Mouse (Mus musculus): ENCODE data around the gene B4galnt2. TPM values are rescaled to one million over a fixed set of nuclear protein-coding genes. Genes with fewer than 3 reads are reported as not detected.

Gene B4galnt2
- polyA plus RNA-seq, 1 experiment from 2014 or later = not detected

DNA sequence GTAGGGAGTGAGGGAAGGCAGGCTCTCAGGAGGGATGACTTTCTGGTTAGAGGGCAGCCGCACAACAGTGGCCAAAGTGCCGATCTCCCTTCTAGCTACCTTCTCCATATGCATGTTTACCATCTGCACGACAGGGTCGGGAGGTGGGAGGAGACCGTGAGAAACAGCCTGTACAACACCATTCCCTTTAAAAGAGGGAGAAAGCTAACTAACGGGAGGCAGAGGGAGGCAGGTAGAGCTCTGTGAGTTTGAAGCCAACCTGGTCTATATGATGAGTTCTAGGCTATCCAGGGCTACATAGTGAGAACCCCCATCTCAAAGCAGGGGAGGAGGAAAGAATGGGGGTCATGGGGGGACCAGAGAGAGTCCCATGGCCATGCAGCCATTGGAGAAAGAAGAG lies 78.9 kb downstream of the B4galnt2 start:
- peaks cover 64% of the 10 kb centered on the region for H3K27me3 ChIP-seq
- H3K4me3 ChIP-seq = no peak overlapping the region
- no peaks in the 10 kb centered on the region for H3K9me3 ChIP-seq
- no peak overlapping the region for H3K27ac ChIP-seq
- 27% methylated on average over 6 of the region's 6 CpGs for WGBS
- no peak overlapping the region for H3K4me2 ChIP-seq
- no peaks in the 10 kb centered on the region for H3K36me3 ChIP-seq
- ATAC-seq (ENCODE audit: insufficient number of reproducible peaks, low FRiP score, low TSS enrichment, low read depth) = no peak
- no peak overlapping the region for H3K9ac ChIP-seq
- H3K4me1 ChIP-seq = peaks cover 59% of the 10 kb centered on the region

DNA sequence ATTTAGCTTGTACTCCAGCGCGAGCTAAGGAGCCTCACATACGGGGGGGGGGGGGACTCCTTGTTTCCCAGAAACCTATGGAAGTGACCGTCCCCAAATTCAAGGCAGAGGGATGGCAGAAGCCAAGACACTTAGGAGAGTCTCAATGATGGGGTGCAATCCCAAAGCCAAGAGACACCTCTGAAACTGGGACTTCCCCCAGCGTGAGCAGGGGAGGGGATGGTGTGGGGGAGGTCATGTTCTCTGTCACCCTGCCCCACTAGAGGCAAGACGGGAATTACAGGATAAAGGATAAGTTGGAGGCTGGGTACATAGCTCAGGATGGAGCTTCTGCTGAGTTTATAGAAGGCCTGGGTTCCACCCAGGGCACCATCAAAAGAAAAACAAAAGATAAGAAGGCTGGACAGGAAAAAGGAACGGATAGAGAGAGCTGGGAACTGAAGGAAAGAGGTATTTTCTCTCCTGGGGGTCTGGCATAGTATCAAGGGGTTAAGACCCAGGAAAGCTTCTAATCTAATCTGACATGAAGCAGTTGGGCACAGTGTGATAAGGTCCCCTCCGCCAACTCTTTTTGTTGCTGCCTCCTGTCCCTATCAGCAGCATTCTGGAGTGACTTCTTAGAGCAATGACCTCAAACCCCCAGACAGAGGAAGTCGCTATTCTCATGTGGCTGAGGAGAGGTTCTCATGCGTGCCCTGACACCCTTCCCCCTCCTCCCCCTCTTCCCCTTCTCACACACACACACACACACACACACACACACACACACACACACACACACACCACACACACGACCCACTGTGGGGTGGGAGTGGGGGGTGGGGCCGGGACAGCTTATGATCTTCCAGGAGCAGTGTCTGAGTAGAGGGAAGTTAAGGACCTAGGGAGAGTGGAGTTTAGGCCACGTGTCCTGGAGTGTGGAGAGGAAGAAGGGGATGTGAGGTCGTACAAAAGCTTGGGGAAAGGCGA lies 79.7 kb downstream of the B4galnt2 start:
- 0 out of 2 replicates have a peak overlapping the region, but pooled peaks have one; percentile 13 for H3K27ac ChIP-seq
- ATAC-seq (ENCODE audit: insufficient number of reproducible peaks, low FRiP score, low TSS enrichment, low read depth) = no peak
- no peaks in the 10 kb centered on the region for H3K36me3 ChIP-seq
- no peaks in the 10 kb centered on the region for H3K9me3 ChIP-seq
- H3K9ac ChIP-seq = no peak overlapping the region
- H3K4me1 ChIP-seq = peaks cover 67% of the 10 kb centered on the region
- 26% methylated on average over 15 of the region's 15 CpGs for WGBS
- H3K4me3 ChIP-seq = no peak overlapping the region
- H3K27me3 ChIP-seq = peaks cover 72% of the 10 kb centered on the region
- no peak overlapping the region for H3K4me2 ChIP-seq

DNA sequence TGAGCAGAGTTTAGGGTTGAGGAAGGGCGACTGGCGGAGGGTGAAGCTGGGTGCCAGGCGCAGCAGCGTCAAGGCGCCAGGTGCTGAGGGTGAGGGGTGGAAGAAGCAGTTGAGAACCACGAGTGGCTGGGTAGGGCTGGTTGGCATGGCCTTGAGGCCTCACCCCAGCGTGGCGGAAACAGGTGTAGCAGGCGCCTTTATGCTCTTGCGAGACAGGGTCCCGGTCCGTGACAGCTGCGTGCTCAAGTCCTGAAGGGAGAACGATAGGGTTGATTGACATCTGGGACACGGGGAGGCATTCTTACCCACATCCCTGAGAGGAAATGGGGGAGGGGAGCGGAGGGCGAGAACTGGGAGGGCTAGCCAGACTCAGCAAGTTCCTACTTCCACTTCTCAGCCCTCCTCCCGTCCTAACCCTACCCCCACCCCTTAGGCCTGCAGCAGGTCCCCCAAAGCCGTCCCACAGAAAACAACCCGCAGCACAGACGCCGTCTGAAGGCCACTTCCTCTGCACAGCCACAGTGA lies 80.5 kb downstream of the B4galnt2 start:
- ATAC-seq (ENCODE audit: insufficient number of reproducible peaks, low FRiP score, low TSS enrichment, low read depth) = no peak; the same call in 1 of the 2 replicates
- 4% methylated on average over 22 of the region's 22 CpGs for WGBS
- Histone ChIP-seq H3K4me3 (no peak overlapping the region; the same call in 1 of the 2 replicates), H3K27ac (0 out of 2 replicates have a peak overlapping the region, but pooled peaks have one; percentile 13), H3K4me1 (peaks cover 70% of the 10 kb centered on the region), H3K9me3 (no peaks in the 10 kb centered on the region), H3K36me3 (no peaks in the 10 kb centered on the region), H3K9ac (no peak overlapping the region), H3K27me3 (peaks cover 80% of the 10 kb centered on the region), H3K4me2 (no peak overlapping the region)

DNA sequence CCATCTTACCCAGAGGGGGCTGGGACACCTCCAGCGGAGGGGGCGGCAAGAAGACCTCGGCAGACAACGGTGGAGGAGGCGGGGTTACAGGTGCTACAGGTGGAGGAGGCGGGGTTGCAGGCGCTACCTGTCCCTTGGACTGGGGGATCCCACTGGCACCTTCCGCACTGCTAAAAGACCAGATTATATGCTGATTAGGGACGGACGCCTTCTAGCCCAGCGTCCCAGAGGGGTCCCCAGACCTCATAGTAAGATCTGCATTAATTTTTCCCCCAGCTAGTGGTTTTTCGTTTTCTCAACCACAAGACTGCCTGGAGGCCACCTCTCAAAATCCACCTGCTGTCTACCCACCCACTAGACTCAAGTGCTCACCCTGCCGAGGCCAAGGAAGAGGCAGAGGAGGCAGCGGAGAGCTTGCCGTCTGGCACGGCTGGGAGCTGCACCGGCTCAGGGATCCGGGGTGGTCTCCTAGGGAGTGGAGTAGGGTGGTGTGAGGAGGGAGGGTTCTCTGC lies 81.0 kb downstream of the B4galnt2 start:
- Histone ChIP-seq H3K36me3 (no peaks in the 10 kb centered on the region), H3K4me3 (no peak overlapping the region; the same call in 1 of the 2 replicates), H3K9ac (no peak overlapping the region), H3K9me3 (no peaks in the 10 kb centered on the region), H3K27me3 (peaks cover 85% of the 10 kb centered on the region), H3K4me1 (peaks cover 70% of the 10 kb centered on the region), H3K4me2 (no peak overlapping the region), H3K27ac (no peak overlapping the region)
- 11% methylated on average over 18 of the region's 18 CpGs for WGBS
- ATAC-seq (ENCODE audit: insufficient number of reproducible peaks, low FRiP score, low TSS enrichment, low read depth) = no peak

DNA sequence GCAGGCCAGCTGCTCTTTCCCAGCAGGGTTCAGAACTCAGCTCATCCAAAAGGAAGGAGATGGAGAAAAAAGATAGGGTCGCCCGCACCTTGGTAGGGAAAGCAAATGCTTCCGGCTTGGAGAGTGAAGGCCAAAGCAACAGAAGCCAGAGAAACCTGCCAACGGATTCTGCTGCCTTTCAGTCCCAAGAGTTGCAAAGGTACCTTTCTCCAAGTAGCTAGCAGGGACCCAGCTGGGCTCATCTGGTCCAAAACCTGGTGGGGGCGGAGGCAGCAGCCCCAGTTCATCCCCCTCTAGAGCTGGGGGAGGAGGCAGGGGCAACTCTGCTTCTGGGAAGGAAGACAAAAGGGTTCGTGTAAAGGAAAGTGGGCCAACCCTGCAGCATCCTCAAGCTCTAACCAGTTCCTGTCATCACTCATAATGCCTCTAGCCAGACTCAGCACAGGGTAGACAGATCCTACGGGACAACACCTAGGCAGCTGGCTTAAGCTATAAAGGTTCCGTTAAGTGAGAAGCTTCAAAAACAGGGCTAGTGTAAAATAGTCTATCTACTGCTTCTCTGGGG lies 81.6 kb downstream of the B4galnt2 start:
- Histone ChIP-seq H3K4me3 (no peak overlapping the region), H3K36me3 (no peaks in the 10 kb centered on the region), H3K9ac (no peak overlapping the region), H3K9me3 (no peaks in the 10 kb centered on the region), H3K4me2 (no peak overlapping the region), H3K4me1 (peaks cover 69% of the 10 kb centered on the region), H3K27me3 (peaks cover 91% of the 10 kb centered on the region), H3K27ac (no peak overlapping the region)
- no peak for ATAC-seq (ENCODE audit: insufficient number of reproducible peaks, low FRiP score, low TSS enrichment, low read depth)
- WGBS = 35% methylated on average over 8 of the region's 8 CpGs

DNA sequence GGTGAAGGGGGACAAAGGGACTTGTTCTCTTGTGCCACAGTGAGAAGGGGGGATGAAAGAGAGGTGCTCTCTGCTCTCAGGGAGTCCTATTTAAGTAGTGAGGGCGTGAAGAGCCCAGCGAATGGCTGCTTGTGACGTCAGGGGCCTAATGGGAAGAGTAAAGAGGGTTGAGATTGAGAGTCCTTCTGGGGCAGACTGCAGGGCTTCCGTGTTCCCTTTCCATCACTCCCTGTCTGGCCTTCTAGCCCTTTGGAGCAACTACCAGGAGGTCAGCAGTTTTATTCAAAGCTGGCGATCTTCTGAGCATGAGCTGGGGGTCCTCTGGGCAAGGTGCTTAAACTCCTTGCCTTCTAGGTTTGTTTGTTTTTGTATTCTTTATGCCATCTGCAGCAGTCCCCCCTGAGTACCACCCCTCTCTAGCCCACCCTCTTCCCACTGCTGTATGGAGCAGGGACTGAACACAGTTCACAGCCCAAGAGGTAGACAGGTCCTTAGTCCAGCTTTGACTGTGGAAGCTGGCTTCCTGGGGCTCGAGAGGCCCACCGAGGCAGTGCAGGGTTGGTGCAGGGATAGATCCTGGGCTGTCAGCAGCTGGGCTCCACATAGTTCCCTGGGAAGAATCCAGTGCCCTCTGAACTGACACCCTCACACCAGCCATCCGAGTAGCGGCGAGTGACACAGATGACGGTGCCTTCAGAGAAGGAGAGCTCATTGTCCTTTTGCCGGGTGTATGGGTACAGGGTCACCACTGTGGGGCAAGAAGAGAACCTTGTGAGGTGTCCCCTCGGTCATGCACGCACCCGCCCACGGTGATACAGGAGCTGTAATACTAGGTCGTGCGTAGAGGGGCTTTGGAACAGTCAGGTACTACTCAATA lies 82.3 kb downstream of the B4galnt2 start:
- no peaks in the 10 kb centered on the region for H3K36me3 ChIP-seq
- H3K4me2 ChIP-seq = no peak overlapping the region
- H3K27me3 ChIP-seq = peaks cover 95% of the 10 kb centered on the region
- no peak for ATAC-seq (ENCODE audit: insufficient number of reproducible peaks, low FRiP score, low TSS enrichment, low read depth)
- H3K9ac ChIP-seq = no peak overlapping the region
- no peaks in the 10 kb centered on the region for H3K9me3 ChIP-seq
- H3K4me1 ChIP-seq = peaks cover 62% of the 10 kb centered on the region
- 44% methylated on average over 18 of the region's 18 CpGs for WGBS
- H3K4me3 ChIP-seq = no peak overlapping the region
- H3K27ac ChIP-seq = no peak overlapping the region

DNA sequence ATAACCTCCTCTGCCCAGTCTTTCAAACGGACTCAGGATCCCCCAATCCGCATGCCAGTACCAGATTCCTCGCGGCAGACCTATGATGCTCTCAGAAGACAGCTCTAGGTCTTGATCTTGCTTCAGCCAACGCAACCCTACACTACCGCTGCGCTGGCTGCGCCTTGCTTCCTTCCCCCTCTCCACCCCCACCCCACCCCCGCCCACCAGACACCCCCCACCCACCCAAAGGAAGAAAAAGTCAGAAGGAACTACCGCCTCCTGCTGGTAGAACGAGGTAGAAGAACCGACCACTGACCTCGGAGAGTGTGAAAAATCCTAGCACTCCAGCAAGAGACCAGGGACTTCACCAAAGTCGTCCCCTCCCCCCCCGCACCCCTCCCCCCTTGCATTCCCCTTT lies 83.0 kb downstream of the B4galnt2 start:
- Histone ChIP-seq H3K4me2 (peak overlapping the region; percentile 43; the same call in 1 of the 2 replicates), H3K27me3 (peaks cover 98% of the 10 kb centered on the region), H3K9me3 (no peaks in the 10 kb centered on the region), H3K9ac (no peak overlapping the region), H3K4me3 (peak overlapping the region; percentile 31), H3K27ac (no peak overlapping the region), H3K4me1 (peaks cover 55% of the 10 kb centered on the region), H3K36me3 (no peaks in the 10 kb centered on the region)
- WGBS = 4% methylated on average over 14 of the region's 15 CpGs
- no peak for ATAC-seq (ENCODE audit: insufficient number of reproducible peaks, low FRiP score, low TSS enrichment, low read depth)

DNA sequence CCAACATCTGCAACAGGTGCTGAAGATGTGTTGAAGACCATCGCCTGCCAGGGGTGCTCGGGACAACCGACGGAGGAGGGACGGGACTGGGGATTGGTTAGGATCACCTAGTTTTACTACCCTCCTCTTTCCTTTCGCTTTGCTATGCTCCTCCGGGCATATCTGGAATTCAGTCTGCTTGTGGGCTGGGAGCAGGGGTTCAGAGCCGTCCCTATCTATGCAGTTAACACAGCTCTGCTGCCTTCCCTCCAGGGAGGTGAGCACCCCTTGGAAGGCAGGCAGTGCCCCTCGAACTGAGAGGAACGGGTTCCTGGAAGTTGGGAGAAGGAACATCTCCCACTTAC lies 83.4 kb downstream of the B4galnt2 start:
- Histone ChIP-seq H3K27ac (no peak overlapping the region), H3K4me2 (peak overlapping the region; percentile 43), H3K9ac (no peak overlapping the region), H3K4me3 (peak overlapping the region; percentile 31), H3K9me3 (no peaks in the 10 kb centered on the region), H3K36me3 (no peaks in the 10 kb centered on the region), H3K4me1 (peaks cover 51% of the 10 kb centered on the region), H3K27me3 (peaks cover 98% of the 10 kb centered on the region)
- no peak for ATAC-seq (ENCODE audit: insufficient number of reproducible peaks, low FRiP score, low TSS enrichment, low read depth)
- WGBS = 4% methylated on average over 10 of the region's 10 CpGs

DNA sequence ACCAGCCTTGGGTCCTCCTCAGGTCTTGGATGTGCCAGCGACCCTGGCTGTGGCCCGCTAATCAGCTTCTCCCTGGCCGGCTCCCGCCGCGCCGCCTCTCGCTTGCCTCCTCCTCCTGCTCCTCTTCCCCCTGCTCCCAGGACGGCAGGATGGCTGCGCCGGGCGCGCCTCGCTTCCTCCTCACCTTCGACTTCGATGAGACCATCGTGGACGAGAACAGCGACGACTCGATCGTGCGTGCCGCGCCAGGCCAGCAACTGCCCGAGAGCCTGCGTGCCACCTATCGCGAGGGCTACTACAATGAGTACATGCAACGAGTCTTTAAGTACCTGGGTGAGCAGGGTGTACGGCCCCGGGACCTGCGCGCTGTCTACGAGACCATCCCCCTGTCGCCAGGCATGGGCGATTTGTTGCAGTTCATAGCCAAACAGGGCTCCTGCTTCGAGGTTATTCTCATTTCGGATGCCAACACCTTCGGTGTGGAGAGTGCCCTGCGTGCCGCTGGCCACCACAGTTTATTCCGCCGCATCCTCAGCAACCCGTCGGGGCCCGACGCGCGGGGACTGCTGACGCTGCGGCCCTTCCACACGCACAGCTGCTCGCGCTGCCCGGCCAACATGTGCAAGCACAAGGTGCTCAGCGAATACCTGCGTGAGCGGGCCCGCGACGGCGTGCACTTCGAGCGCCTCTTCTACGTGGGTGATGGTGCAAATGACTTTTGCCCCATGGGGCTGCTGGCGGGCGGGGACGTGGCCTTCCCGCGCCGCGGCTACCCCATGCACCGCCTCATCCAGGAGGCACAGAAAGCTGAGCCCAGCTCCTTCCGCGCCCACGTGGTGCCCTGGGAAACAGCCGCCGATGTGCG lies 84.0 kb downstream of the B4galnt2 start:
- Histone ChIP-seq H3K4me1 (peaks cover 45% of the 10 kb centered on the region), H3K9ac (no peak overlapping the region), H3K9me3 (no peaks in the 10 kb centered on the region), H3K27ac (no peak overlapping the region), H3K4me2 (peak overlapping the region; percentile 43), H3K4me3 (peak overlapping the region; percentile 31), H3K27me3 (peaks cover 94% of the 10 kb centered on the region), H3K36me3 (no peaks in the 10 kb centered on the region)
- WGBS = 4% methylated on average over 80 of the region's 80 CpGs
- no peak for ATAC-seq (ENCODE audit: insufficient number of reproducible peaks, low FRiP score, low TSS enrichment, low read depth)

DNA sequence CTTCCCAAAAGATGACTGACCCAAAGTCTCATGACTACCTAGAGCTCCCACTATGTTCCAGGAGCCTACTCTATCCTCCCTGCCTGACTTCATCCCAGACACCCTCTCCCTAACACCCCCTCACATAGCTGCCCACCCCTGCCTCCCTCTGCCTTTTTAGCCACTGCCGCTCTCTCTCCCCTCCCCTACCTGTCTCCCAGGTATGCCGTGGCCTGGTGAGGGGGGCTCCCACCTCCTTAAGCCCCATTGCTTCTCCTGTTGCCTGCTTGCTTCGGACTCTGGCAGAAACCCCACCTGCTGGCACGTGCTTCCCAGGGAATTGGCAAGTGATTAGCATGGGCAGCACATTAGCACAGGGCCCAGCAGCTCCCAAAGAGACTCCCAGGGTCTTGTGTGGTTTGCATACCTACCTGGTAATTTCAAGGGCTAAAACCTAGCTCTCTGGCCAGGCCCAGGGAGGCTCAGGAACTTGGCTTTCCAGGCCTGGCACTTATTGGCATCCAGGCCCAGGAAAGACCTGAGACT lies 85.1 kb downstream of the B4galnt2 start:
- WGBS = 42% methylated on average over 4 of the region's 4 CpGs
- no peak overlapping the region for H3K4me2 ChIP-seq
- peaks cover 94% of the 10 kb centered on the region for H3K27me3 ChIP-seq
- no peak overlapping the region for H3K9ac ChIP-seq
- no peaks in the 10 kb centered on the region for H3K36me3 ChIP-seq
- no peaks in the 10 kb centered on the region for H3K9me3 ChIP-seq
- ATAC-seq (ENCODE audit: insufficient number of reproducible peaks, low FRiP score, low TSS enrichment, low read depth) = no peak
- H3K4me3 ChIP-seq = no peak overlapping the region
- H3K4me1 ChIP-seq = peaks cover 44% of the 10 kb centered on the region
- no peak overlapping the region for H3K27ac ChIP-seq

Data from limb, embryonic 15.5 days (tissue).